Mouse (Mus musculus): ENCODE results near the gene Lpp.

The Lpp gene

GRCm38 (mm10) chr16:24400776-24401175 lies 7.5 kb downstream of the Lpp start:
- no peak for DNase-seq

GRCm38 (mm10) chr16:24402801-24403200 lies 9.5 kb downstream of the Lpp start:
- DNase-seq: no peak

GRCm38 (mm10) chr16:24403733-24404380 lies 10.6 kb downstream of the Lpp start:
- no peak for DNase-seq

GRCm38 (mm10) chr16:24406521-24406920 lies 13.2 kb downstream of the Lpp start:
- no peak for DNase-seq

GRCm38 (mm10) chr16:24411281-24411680 lies 18.0 kb downstream of the Lpp start:
- no peak for DNase-seq

DNA sequence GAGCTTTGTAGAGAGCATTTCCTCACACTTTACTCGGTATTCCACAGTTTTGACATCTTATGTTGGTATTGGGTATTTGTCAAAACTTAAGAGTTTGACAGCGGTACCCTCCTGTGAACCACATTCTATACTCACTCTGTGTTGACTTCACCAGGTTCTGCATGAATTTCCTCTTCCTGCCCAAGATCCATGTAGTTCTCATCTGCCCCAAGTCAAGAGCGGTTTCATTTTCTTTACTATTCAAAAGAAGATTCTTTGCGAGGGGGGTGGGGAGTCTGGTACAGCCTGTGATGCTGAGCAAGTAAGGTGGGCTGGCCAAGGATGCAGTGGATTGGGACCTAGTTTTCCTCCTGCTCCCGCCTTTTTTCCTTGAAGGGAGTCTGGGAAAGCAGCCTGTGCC lies 18.9 kb downstream of the Lpp start:
- DNase-seq: no peak

DNA sequence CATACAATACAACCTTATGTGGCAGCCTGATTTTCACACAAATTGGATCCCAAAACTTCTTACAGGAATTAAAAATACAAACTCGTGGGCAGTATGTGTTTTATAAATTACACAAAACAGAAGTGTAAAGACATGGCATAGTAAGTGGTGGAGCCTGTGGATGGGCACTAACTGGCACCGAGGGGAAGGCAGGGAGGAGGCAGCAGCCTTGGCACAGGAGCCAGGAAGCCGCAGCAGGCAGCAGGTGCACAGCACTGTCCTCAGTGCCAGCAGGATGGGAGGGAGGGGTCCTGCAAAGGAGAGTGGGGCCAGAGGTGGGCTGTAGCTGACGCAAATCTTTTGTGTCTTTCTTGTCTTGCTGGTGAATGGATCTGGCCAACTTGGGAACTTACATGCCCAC lies 19.8 kb downstream of the Lpp start:
- DNase-seq: peak; percentile 77

DNA sequence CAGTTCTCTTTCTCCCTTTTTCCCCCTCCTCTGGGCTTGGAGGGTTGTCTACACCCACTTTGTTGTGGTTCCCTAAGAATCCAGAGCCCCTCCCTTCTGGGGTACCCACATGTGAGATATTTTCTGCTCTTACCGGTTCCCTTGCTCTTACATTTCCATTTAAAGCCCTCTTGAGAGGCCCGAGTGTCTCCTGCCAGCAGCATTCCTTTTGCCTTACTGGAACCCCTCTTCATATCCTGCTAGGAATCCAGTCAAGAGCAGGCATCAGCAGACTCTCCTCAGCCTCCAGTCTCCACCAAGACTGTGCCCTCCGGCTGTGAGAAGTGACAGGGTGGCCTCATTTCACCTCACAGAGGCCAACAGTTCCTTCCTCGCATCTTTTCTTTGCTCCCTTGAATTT lies 24.7 kb downstream of the Lpp start:
- DNase-seq: no peak

DNA sequence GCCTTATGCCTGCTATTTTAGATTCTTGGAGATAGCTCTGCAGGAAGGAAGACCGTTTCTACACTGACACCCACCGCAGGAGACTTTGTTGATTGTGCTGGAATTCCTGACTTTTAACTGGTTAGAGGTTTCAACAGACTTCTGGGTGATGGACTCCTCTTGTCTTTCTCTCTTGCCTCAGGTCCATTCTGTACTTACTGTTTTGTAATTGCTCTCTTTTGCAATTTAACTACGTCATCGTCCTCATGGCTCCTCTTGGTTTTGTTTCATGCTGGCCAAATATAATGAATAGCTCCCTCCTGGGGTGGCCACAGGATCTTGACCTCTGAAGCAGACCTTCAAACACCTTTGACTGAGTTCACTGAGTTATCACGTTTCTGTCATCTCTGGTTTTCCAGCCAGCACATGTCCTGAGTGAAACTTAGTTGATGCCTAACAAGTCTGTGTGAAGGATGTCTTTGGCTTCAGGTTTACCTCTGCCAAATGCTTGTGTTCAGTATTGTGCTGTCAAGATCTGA lies 27.4 kb downstream of the Lpp start:
- no peak for DNase-seq

- no peak for DNase-seq
Observed at GRCm38 (mm10) chr16:24421687-24422418, 28.5 kb downstream of the Lpp start.

DNA sequence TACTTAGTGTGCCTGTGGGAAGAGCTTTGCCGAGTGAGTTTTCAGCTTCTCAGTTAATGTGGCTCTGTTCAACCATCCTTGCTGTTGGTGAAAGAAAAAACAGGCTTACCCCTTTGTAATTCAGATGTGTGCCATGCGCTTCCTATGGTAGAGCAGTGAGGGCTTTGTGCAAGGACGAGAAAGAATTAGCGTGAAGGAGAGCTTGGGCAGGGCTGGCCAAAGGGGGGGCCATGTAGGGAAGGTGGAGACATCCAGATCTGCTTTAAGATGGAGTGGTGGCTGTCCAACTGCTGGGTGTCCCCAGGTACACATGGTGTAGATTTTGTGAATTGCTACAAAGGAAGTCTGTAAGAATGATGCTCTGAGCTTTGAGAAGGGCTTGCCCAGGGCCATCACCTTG lies 29.9 kb downstream of the Lpp start:
- no peak for DNase-seq

- no peak for DNase-seq
Observed at GRCm38 (mm10) chr16:24423751-24424150, 30.4 kb downstream of the Lpp start.

GRCm38 (mm10) chr16:24424356-24424977 lies 31.2 kb downstream of the Lpp start:
- no peak for DNase-seq

DNA sequence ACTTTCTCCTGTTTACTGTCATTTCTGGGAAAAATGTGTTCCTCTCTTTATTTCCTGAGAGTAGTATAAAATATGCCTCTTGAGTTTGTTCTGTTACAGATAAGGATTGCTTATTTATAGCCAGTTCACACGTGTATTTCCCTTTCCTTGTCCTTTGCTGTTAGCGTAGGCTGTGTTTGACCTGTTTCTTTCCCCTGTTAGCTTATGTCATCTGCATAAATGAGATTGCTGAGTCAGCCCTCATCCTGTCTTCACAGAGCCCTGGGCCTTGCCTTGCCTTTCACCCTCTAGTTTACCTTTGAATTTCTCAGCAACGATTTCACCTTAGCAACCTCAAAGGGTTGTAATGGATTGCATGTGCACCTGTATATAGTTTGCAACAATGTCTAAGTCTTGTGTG lies 32.5 kb downstream of the Lpp start:
- no peak for DNase-seq

- DNase-seq: no peak
Observed at GRCm38 (mm10) chr16:24427606-24428005, 34.3 kb downstream of the Lpp start.

GRCm38 (mm10) chr16:24428055-24428454 lies 34.7 kb downstream of the Lpp start:
- DNase-seq: no peak

GRCm38 (mm10) chr16:24428742-24429141 lies 35.4 kb downstream of the Lpp start:
- DNase-seq: peak; percentile 62

- DNase-seq: no peak
Observed at GRCm38 (mm10) chr16:24429691-24430090, 36.4 kb downstream of the Lpp start.

DNA sequence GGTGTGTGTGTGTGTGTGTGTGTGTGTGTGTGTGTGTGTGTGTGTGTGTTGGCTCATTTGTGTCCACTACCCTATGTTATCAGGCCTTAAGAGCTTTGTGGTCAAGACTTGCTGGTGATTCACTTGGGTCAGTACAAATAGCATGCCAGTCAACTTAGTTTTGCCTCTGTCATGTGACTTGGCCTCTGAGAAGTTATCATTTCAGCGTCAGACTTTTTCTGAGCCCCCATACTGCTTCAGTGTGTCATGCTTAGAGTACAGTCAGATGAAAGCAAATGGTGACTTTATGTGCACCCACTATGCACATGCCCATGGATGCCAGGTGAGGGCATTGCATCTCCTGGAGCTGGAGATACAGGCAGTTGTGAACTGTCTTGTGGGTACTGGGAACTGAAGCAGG lies 38.5 kb downstream of the Lpp start:
- DNase-seq: no peak

- DNase-seq: no peak
Observed at GRCm38 (mm10) chr16:24433563-24433962, 40.3 kb downstream of the Lpp start.

GRCm38 (mm10) chr16:24434026-24434425 lies 40.7 kb downstream of the Lpp start:
- DNase-seq: no peak

DNA sequence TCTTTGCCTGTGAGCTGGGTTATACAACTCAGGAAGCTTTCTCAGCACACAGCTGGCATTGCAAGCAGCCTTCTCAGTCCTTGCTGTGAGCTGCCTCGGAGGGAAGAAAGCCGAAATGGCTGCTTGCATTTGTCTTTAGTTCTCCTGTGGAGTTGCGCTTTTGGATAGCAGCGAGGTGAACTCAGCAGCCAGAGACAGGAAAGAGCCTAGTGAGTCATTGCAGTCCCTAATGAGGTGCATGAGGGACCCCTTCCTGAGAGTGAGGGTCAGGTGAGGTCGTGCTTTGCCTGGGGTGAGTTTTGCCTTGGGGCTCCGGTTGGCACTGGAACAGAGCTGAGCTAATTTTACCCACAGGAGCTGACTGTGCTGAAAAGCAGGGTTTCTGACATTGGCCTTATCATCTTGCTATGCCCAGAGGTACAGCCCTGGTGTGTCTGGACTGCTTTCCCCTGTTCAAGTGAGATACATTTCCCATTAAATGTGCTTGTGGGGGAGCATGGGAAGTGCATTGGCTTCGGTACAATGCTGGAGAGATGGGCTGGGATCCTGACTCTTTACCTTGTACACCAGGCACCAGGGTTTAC lies 41.3 kb downstream of the Lpp start:
- peak; percentile 71 for DNase-seq

DNA sequence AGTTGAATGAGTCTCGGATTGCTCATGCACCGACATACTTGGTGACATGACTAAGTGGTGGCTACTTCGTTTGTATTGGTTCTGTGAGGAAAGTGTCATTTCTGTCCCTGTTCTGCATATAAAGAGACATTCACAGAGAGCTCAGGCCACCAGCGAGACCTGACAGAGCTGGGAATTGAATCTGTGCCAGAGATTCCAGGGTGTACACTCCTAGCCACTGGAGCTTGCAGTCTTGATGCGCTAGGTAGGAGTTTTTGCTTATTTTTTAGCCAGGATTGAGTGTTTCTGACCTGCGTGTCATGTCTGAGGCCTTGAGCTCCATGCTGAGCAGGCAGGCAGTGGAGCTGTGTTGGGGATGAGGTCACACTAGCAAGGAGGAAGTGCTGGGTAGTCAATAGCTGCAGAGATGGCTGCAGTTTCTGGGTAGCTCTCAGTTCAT lies 41.8 kb downstream of the Lpp start:
- peak; percentile 74 for DNase-seq

DNA sequence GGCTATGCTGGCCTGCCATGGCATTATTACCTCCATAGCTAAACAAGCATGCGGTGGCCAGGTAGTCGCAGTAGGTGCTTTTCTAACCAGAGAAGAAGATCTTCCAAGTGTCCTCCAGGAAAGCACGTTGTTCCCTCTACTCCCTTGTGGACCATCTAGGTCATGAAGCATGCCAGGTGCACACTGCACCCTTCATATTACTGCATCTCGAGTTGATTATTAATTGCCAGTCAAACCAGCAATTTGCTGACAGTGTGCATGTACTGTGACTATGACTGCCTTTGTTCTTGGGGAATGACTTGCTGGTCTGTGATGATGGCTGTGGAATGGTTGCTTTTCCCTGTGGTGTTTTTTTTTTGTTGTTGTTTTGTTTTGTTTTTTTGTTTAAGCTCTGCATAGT lies 45.1 kb downstream of the Lpp start:
- DNase-seq: no peak
